Mouse (Mus musculus) A20 (cell line): ENCODE measurements at regions not wholly inside any gene's neighbourhood (a gene's known extent, or its start where the extent isn't known, plus 50 kb on each side); places are given as distances from the start of the nearest gene placed in this dataset.

Experiments
- DNase-seq: peaks from one replicate; pipeline ENCODE4 v3.0.0-alpha.2; 2011; ENCODE audit warnings: low read depth, low spot score

GRCm38 (mm10) chr6:98178005-98178404 is 164.5 kb downstream of the Gm765 start:
- DNase-seq = no peak

DNA sequence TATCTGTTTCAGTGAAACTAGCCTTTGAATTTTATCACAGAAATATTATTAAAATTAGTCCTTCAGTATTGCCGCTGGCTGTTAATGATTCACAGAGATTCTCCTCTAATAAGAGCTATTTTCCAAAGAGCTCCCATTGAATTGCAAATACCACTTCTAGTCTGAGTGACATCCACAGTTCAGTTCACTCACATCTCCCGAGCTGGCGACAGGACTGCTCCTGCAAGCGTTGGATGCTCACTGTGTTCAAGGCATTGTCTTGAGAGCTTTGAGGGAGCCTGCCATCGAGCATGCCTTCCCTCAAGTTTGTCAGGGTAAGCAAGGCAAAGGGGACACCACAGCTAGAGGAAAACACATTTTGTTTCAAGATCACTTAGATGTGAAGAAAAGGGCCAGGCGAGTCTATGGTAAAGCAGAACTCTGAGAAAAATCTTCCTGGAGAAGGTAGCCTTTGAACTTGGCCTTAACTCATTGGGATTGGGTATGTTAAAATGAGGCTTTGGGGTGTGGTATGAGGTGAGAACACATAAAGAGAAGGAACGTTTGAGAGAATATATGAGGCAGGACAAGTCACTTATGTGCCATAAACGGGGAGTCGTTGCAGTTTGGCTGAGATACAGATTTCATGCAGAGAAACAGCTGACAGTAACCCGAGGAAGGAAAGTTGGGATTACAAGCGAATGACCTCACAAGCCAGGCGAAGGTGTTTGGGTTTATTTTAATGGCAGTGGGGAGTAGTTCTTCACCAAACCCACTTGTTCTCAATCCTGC is 193.3 kb downstream of the Gm765 start:
- DNase-seq = no peak

- DNase-seq = no peak
These were observed 194.7 kb downstream of the Gm765 start for GRCm38 (mm10) chr6:98147855-98148254.

DNA sequence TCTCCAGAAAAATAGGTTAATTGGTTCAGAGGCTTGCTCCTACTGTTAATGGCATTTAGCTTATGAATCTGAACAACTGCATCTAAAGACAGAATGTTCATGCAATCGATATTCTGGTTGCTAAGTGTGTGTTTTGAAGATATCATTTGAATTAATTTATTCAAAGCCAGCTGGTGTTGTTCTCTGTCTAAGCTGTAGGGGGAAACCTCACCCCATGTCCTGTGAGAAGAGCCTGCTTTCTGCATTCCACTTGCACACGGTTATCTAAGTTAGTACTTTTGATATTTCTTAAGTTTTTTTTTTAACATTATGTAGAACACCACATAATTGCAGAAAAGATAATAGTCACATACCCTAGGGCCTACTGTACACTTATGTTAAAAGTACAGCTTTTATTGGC is 209.6 kb downstream of the Gm765 start:
- no peak for DNase-seq

- DNase-seq = no peak
These were observed 217.1 kb downstream of the Gm765 start for GRCm38 (mm10) chr6:98125434-98125833.

GRCm38 (mm10) chr6:98118355-98119150 is 224.0 kb downstream of the Gm765 start:
- DNase-seq = no peak

GRCm38 (mm10) chr6:98114327-98115134 is 228.0 kb downstream of the Gm765 start:
- DNase-seq = no peak

DNA sequence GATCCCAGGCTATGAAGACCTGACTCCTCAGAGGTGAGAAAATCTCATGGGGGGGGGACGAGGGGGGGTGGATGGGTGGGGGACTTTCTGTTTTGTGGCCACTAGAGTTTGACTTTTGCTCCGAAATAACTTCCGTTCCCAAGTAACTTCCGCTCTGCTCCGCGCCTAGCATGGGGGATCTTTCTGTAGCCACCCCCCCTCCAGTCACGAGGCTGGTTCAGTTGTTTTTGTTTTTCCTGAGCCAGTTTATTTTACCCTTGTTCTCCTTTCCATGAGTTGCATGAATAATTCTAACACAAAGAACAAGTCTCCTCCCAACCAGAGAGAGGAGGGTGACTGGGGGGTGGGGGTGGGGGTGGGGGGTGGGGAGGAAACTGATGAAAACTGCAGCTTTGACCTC is 228.8 kb downstream of the Gm765 start:
- no peak for DNase-seq

- no peak for DNase-seq
These were observed 229.9 kb downstream of the Gm765 start for GRCm38 (mm10) chr6:98112495-98113115.

GRCm38 (mm10) chr6:98107123-98107522 is 235.4 kb downstream of the Gm765 start:
- DNase-seq = no peak

- peak; percentile 39 for DNase-seq
These were observed 237.1 kb downstream of the Gm765 start for GRCm38 (mm10) chr6:98105280-98106090.

GRCm38 (mm10) chr6:98104432-98104831 is 238.1 kb downstream of the Gm765 start:
- DNase-seq = no peak

DNA sequence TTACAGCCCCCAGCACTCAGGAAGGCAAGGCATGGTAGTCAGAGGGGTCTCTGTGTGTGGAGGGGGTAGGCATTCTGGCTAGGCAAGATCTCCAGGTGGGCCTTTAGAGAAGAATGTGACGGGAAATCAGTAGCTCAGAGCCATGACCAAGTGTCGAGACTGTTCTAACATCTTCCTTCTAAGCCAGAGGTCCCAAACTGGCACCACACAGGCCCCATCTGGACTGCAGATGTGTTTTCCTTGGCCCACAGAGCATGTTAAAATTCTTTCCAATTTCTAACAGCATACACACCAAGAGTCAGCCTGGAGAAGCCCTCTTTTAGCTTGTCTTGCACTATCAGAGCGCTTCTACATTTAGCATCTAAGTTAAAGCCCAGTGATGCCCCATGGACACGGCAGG is 241.5 kb downstream of the Gm765 start:
- no peak for DNase-seq

DNA sequence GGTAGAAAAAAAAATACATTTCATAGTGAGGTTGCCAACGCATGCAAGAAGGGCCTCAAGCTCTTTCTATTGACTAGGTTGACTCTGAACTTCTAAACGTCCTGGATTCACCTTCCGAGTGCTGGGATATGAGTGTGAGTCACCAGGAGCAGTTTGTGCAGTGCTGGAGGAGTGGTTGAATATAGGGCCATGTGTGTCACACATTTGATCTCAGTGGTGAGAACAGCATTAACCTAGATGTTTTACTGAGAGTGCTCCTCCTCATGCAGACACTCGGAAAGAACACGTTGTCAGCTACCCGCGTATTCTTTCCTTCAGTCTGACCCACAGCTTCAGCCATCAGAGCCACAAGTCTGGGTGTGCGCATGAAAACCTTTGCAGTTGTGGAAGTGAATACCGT is 243.4 kb downstream of the Gm765 start:
- no peak for DNase-seq

DNA sequence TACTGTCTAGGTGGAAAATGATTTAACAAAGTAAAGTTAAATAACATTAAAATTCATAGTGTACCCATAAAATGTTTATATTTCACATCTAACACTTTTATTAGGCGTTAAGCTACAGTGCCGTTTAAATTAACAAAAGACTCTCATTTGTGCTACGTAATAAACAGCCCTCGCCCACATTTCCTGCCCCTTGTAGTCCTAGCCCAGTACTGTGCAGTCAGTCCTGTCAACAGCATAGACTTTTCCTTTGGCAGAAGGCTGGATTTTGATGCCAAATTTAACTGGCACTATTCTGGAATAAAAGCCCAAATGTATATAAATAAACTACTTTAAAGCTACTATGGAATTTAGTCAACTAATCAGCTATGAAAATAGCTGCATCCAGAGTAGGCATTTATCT is 247.3 kb downstream of the Gm765 start:
- no peak for DNase-seq

- DNase-seq = no peak
These were observed 253.4 kb downstream of the Gm765 start for GRCm38 (mm10) chr6:98089185-98089584.

- DNase-seq = no peak
These were observed 262.5 kb downstream of the Gm765 start for GRCm38 (mm10) chr6:98080076-98080475.
